Mouse (Mus musculus) heart, adult 2 months (tissue): ENCODE data around the gene Slc7a11.

ENCODE experiments used
- CTCF ChIP-seq: fragments of 200-600 bp; IDR thresholded peaks from 2 replicates; pipeline ENCODE4 v1.8.1; 2022; ENCODE audit warnings: antibody characterized with exemption, mild to moderate bottlenecking, moderate library complexity
- EP300 ChIP-seq: fragments of 200-500 bp; IDR thresholded peaks from 2 replicates; pipeline ENCODE4 v1.6.1; 2011; ENCODE audit warnings: low read depth, low read length, control low read depth; ENCODE audit not compliant: insufficient read depth
- POLR2A ChIP-seq: fragments of 200-500 bp; IDR thresholded peaks from 2 replicates; pipeline ENCODE4 v1.6.1; 2011; ENCODE audit warnings: mild to moderate bottlenecking, low read depth, low read length, control low read depth; ENCODE audit not compliant: insufficient read depth

GRCm38 (mm10) chr3:50367175-50367574 lies 76.2 kb downstream of the Slc7a11 start:
- TF ChIP-seq POLR2A: no peak
- no peak for TF ChIP-seq CTCF
- no peak for TF ChIP-seq EP300
